Mouse (Mus musculus): ENCODE results near the gene Il1rl2.

DNA sequence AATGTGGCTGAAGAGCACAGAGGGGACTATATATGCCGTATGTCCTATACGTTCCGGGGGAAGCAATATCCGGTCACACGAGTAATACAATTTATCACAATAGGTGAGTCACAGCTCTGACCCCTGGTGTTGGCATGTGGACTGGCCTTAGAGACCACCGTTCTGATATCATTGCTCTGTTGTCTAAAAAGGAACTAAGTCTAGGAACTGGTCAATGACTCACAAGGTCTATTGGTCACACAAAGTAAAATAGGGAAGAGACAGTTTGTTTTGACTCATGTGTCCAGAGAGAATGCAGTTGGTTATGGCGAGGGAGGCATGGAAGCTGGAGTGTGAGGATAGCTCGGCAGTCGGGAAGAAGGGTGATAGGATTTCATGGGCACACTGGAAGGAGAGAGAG, 29.6 kb upstream of the Il1rl2 start:
- TF ChIP-seq CTCF (IDR thresholded peaks at IDR 0.05; ENCODE audit: low read depth) (no peak), EP300 (IDR thresholded peaks at IDR 0.05; ENCODE audit: low read depth) (no peak)

Data from liver, postnatal 0 days (tissue).